Mouse (Mus musculus): ENCODE data around the gene Samd1. TPM values are rescaled to one million over a fixed set of nuclear protein-coding genes. Genes with fewer than 3 reads are reported as not detected.

Samd1 gene
- polyA plus RNA-seq, 1 experiment: 37.6 TPM

DNA sequence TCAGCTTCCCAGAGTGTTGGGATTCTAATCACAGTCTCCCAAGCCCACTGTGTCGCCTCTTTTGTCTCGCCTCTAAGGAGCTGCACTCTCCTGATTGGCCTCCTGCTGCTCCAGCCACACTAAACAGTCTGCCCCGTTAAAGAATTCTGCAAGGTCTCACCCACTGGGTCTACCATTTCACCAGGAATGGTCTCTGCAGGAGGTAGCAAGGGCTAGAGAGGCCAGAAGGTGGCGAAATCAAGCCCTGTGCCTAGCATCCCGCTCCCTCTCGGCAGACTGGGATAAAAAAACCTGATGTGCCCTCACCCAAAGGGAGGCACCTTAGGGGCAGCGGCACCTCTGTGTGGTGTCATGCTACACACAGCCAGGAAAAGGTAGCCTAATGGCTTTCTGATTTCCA, 46.6 kb downstream of the Samd1 start:
- DNase-seq (ENCODE audit: low read depth, low spot score): no peak
- 32% methylated on average over 7 of the region's 7 CpGs for WGBS

- WGBS: 26% methylated on average over 9 of the region's 9 CpGs
- DNase-seq (ENCODE audit: low read depth, low spot score): no peak
Measured at GRCm38 (mm10) chr8:84044900-84045299, 47.4 kb downstream of the Samd1 start, which contains the start of gene Rln3. Gene Rln3 (minus strand): TSS chr8:84045000.

- 86% methylated on average over 3 of the region's 3 CpGs for WGBS
Measured at GRCm38 (mm10) chr8:84046505-84046904, 49.0 kb downstream of the Samd1 start.

DNA sequence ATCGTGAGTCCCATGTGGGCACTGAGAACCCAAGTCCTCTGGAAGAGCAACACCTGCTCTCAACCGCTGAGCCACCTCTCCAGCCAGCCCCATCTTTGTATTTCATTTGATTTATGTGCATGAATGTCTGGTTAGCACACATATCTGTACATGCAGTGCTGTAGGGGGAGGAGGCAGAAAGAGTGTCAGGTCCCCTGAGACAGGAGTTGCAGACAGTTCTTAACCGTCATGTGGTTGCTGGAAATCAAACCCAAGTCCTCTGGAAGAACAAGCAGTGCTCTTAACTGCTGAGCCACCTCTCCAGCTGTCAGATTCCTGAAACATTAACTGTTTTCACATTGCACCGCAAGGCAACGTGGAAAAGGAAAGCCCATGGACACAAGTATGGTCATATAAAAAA, 50.7 kb downstream of the Samd1 start:
- WGBS: 65% methylated on average over 5 of the region's 5 CpGs
- no peak for DNase-seq (ENCODE audit: low read depth, low spot score)

More at GRCm38 (mm10) chr8:84046505-84046904, 49.0 kb downstream of the Samd1 start:
- no peak for DNase-seq (ENCODE audit: low read depth, low spot score)

Other genes with a start within 250 kb of the Samd1 start
- gene Adgrl1, start 97.6 kb upstream of the Samd1 start, polyA plus RNA-seq (2012; rRNA removed): 13.4 and 18.8 TPM in 2 replicates
- gene Gm10644, start 42.5 kb upstream of the Samd1 start, polyA plus RNA-seq (2012; rRNA removed): 0.43 and 0.52 TPM in 2 replicates
- 35.0 and 42.7 TPM in 2 replicates for gene Asf1b, start 42.2 kb upstream of the Samd1 start, polyA plus RNA-seq (2012; rRNA removed)
- gene Prkaca, start 24.7 kb upstream of the Samd1 start, polyA plus RNA-seq (2012; rRNA removed): 59.9 and 65.0 TPM in 2 replicates
- gene 1700067K01Rik, start 3.8 kb downstream of the Samd1 start, polyA plus RNA-seq (2012; rRNA removed): 0.27 and 0.30 TPM in 2 replicates
- gene 2210011C24Rik, start 14.5 kb downstream of the Samd1 start, polyA plus RNA-seq (2012; rRNA removed): 2.3 and 3.2 TPM in 2 replicates
- 0.11 TPM in 1 of 2 replicates, not detected in the other for gene Palm3, start 23.8 kb downstream of the Samd1 start, polyA plus RNA-seq (2012; rRNA removed)
- 5.5 and 6.5 TPM in 2 replicates for gene Il27ra, start 44.9 kb downstream of the Samd1 start, polyA plus RNA-seq (2012; rRNA removed)
- gene Rln3, start 47.3 kb downstream of the Samd1 start, polyA plus RNA-seq (2012; rRNA removed): 0.49 and 0.56 TPM in 2 replicates
- 0.82 and 1.1 TPM in 2 replicates for gene Gm10643, start 67.5 kb downstream of the Samd1 start, polyA plus RNA-seq (2012; rRNA removed)
- 19.0 and 25.2 TPM in 2 replicates for gene Rfx1, start 69.2 kb downstream of the Samd1 start, polyA plus RNA-seq (2012; rRNA removed)
- 73.4 and 87.9 TPM in 2 replicates for gene Dcaf15, start 107.1 kb downstream of the Samd1 start, polyA plus RNA-seq (2012; rRNA removed)
- gene Podnl1, start 128.3 kb downstream of the Samd1 start, polyA plus RNA-seq (2012; rRNA removed): 5.6 and 5.9 TPM in 2 replicates
- gene Cc2d1a, start 150.3 kb downstream of the Samd1 start, polyA plus RNA-seq (2012; rRNA removed): 30.2 and 38.0 TPM in 2 replicates
- 0.22 and 0.32 TPM in 2 replicates for gene 4930432K21Rik, start 150.4 kb downstream of the Samd1 start, polyA plus RNA-seq (2012; rRNA removed)
- gene Nanos3, start 187.5 kb downstream of the Samd1 start, polyA plus RNA-seq (2012; rRNA removed): 0.22 and 0.30 TPM in 2 replicates
- gene Zswim4, start 239.4 kb downstream of the Samd1 start, polyA plus RNA-seq (2012; rRNA removed): 10.4 and 16.4 TPM in 2 replicates